Mouse (Mus musculus): ENCODE results near the gene Gorasp2. TPM values are rescaled to one million over a fixed set of nuclear protein-coding genes. Genes with fewer than 3 reads are reported as not detected.

Gene Gorasp2
- polyA plus RNA-seq, 1 experiment from 2014 or later: 147 TPM

DNA sequence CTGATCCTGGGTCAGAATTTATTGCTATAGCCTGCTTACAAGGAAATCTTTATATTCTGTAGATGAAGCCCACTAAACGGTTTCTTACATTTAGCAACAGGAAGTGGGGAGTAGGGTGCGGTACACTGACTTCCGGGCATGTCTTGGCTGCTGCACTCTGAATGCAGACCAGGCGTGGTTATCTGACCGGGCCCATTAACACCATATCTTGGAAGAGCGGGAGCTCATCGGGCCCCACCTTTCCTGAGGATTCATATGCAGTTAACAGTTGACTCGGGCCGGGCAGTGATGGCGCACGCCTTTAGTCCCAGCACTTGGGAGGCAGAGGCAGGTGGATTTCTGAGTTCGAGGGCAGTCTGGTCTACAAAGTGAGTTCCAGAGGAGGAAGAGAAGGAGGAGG is 33.0 kb upstream of the Gorasp2 start:
- no peak for ATAC-seq (ENCODE audit: low FRiP score)
- no peak overlapping the region for H3K27ac ChIP-seq (ENCODE audit: low read depth, low read length)
- no peak overlapping the region for H3K9ac ChIP-seq (ENCODE audit: low read depth, low read length)
- H3K4me1 ChIP-seq (replicated peaks; ENCODE audit: control insufficient read depth, insufficient read depth, low read length): no peaks in the 10 kb centered on the region
- H3K4me2 ChIP-seq (replicated peaks; ENCODE audit: low read depth, low read length): no peak overlapping the region
- no peak overlapping the region for H3K4me3 ChIP-seq (ENCODE audit: low read depth, low read length)
- no peaks in the 10 kb centered on the region for H3K27me3 ChIP-seq (ENCODE audit: control insufficient read depth, insufficient read depth, low read length)
- H3K9me3 ChIP-seq (ENCODE audit: control insufficient read depth, low read length): no peaks in the 10 kb centered on the region
- no peaks in the 10 kb centered on the region for H3K36me3 ChIP-seq (ENCODE audit: control insufficient read depth, insufficient read depth, low read length)
- WGBS: 94% methylated on average over 12 of the region's 12 CpGs
- DNase-seq (ENCODE audit: low spot score): no peak

- H3K4me1 ChIP-seq (replicated peaks; ENCODE audit: control insufficient read depth, insufficient read depth, low read length): no peaks in the 10 kb centered on the region
- 24% methylated on average over 10 of the region's 10 CpGs for WGBS
- H3K36me3 ChIP-seq (ENCODE audit: control insufficient read depth, insufficient read depth, low read length): no peaks in the 10 kb centered on the region
- H3K9ac ChIP-seq (ENCODE audit: low read depth, low read length): no peak overlapping the region
- no peak overlapping the region for H3K4me3 ChIP-seq (ENCODE audit: low read depth, low read length)
- H3K9me3 ChIP-seq (ENCODE audit: control insufficient read depth, low read length): no peaks in the 10 kb centered on the region
- ATAC-seq (ENCODE audit: low FRiP score) (peak; percentile 53; the same call in 1 of the 2 replicates), DNase-seq (ENCODE audit: low spot score) (peak; percentile 47)
- H3K27ac ChIP-seq (ENCODE audit: low read depth, low read length): no peak overlapping the region; the same call in 1 of the 2 replicates
- 0 out of 2 replicates have a peak overlapping the region, but pooled peaks have one; percentile 14 for H3K4me2 ChIP-seq (replicated peaks; ENCODE audit: low read depth, low read length)
- no peaks in the 10 kb centered on the region for H3K27me3 ChIP-seq (ENCODE audit: control insufficient read depth, insufficient read depth, low read length)
These were observed 32.0 kb upstream of the Gorasp2 start for GRCm38 (mm10) chr2:70629339-70629761.

DNA sequence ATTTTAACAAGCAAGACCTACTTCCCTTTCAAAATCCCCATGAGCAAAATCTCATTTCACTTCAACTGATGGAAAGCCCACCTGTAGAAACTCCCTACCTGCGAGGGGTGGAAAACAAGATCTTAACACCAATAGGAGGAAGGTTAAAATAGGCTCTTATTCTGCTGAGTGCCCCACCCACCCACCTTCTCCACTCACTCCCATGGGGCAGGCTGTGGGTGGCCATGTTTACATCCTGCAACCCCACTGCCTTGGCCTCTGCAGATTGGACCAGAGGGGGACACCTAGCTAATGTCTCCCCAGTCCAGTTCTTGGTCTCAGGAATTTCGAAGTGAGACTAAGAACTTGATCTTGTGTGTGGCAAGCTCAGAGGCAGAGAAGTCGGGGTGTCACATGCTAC is 31.5 kb upstream of the Gorasp2 start:
- Histone ChIP-seq H3K9me3 (ENCODE audit: control insufficient read depth, low read length) (no peaks in the 10 kb centered on the region), H3K4me3 (ENCODE audit: low read depth, low read length) (no peak overlapping the region), H3K27ac (ENCODE audit: low read depth, low read length) (no peak overlapping the region), H3K27me3 (ENCODE audit: control insufficient read depth, insufficient read depth, low read length) (no peaks in the 10 kb centered on the region), H3K36me3 (ENCODE audit: control insufficient read depth, insufficient read depth, low read length) (no peaks in the 10 kb centered on the region), H3K9ac (ENCODE audit: low read depth, low read length) (no peak overlapping the region), H3K4me2 (replicated peaks; ENCODE audit: low read depth, low read length) (no peak overlapping the region), H3K4me1 (replicated peaks; ENCODE audit: control insufficient read depth, insufficient read depth, low read length) (no peaks in the 10 kb centered on the region)
- WGBS: 68% methylated on average over 3 of the region's 3 CpGs
- DNase-seq (ENCODE audit: low spot score): no peak
- no peak for ATAC-seq (ENCODE audit: low FRiP score)

GRCm38 (mm10) chr2:70631321-70631720 is 30.1 kb upstream of the Gorasp2 start:
- Histone ChIP-seq H3K27me3 (ENCODE audit: control insufficient read depth, insufficient read depth, low read length) (no peaks in the 10 kb centered on the region), H3K4me3 (ENCODE audit: low read depth, low read length) (no peak overlapping the region), H3K4me2 (replicated peaks; ENCODE audit: low read depth, low read length) (no peak overlapping the region), H3K9me3 (ENCODE audit: control insufficient read depth, low read length) (no peaks in the 10 kb centered on the region), H3K27ac (ENCODE audit: low read depth, low read length) (no peak overlapping the region), H3K36me3 (ENCODE audit: control insufficient read depth, insufficient read depth, low read length) (no peaks in the 10 kb centered on the region), H3K4me1 (replicated peaks; ENCODE audit: control insufficient read depth, insufficient read depth, low read length) (no peaks in the 10 kb centered on the region), H3K9ac (ENCODE audit: low read depth, low read length) (no peak overlapping the region)
- 76% methylated on average over 1 of the region's 1 CpGs for WGBS
- ATAC-seq (ENCODE audit: low FRiP score) (no peak), DNase-seq (ENCODE audit: low spot score) (no peak)

GRCm38 (mm10) chr2:70632412-70632811 is 29.0 kb upstream of the Gorasp2 start:
- Histone ChIP-seq H3K27ac (ENCODE audit: low read depth, low read length) (no peak overlapping the region), H3K4me1 (replicated peaks; ENCODE audit: control insufficient read depth, insufficient read depth, low read length) (no peaks in the 10 kb centered on the region), H3K9me3 (ENCODE audit: control insufficient read depth, low read length) (no peaks in the 10 kb centered on the region), H3K4me3 (ENCODE audit: low read depth, low read length) (no peak overlapping the region), H3K27me3 (ENCODE audit: control insufficient read depth, insufficient read depth, low read length) (no peaks in the 10 kb centered on the region), H3K4me2 (replicated peaks; ENCODE audit: low read depth, low read length) (no peak overlapping the region), H3K9ac (ENCODE audit: low read depth, low read length) (no peak overlapping the region), H3K36me3 (ENCODE audit: control insufficient read depth, insufficient read depth, low read length) (no peaks in the 10 kb centered on the region)
- DNase-seq (ENCODE audit: low spot score): no peak
- ATAC-seq (ENCODE audit: low FRiP score): no peak
- 80% methylated on average over 1 of the region's 1 CpGs for WGBS

- H3K4me1 ChIP-seq (replicated peaks; ENCODE audit: control insufficient read depth, insufficient read depth, low read length): no peaks in the 10 kb centered on the region
- H3K27me3 ChIP-seq (ENCODE audit: control insufficient read depth, insufficient read depth, low read length): no peaks in the 10 kb centered on the region
- no peaks in the 10 kb centered on the region for H3K36me3 ChIP-seq (ENCODE audit: control insufficient read depth, insufficient read depth, low read length)
- WGBS: 86% methylated on average over 5 of the region's 5 CpGs
- no peak overlapping the region for H3K4me2 ChIP-seq (replicated peaks; ENCODE audit: low read depth, low read length)
- no peak overlapping the region for H3K4me3 ChIP-seq (ENCODE audit: low read depth, low read length)
- no peaks in the 10 kb centered on the region for H3K9me3 ChIP-seq (ENCODE audit: control insufficient read depth, low read length)
- no peak overlapping the region for H3K27ac ChIP-seq (ENCODE audit: low read depth, low read length)
- DNase-seq (ENCODE audit: low spot score) (no peak), ATAC-seq (ENCODE audit: low FRiP score) (no peak)
- no peak overlapping the region for H3K9ac ChIP-seq (ENCODE audit: low read depth, low read length)
These were observed 27.2 kb upstream of the Gorasp2 start for GRCm38 (mm10) chr2:70634028-70634690.

DNA sequence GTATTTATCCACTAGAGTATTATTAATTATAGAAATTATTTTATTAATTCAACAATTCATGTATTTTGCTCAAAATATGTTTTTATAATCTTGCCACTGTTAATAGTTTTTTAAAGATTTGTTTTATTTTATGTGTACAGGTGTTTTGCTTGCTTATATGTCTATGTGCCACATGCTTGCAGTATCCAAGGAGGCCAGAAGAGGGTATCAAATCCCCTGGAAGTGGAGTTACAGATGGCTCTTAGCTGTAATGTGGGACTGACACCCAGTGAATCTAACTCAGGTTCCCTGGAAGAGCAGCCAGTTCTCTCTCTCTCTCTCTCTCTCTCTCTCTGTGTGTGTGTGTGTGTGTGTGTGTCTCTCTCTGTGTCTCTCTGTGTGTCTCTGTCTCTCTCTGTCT is 20.4 kb upstream of the Gorasp2 start:
- H3K9ac ChIP-seq (ENCODE audit: low read depth, low read length): no peak overlapping the region
- H3K27me3 ChIP-seq (ENCODE audit: control insufficient read depth, insufficient read depth, low read length): no peaks in the 10 kb centered on the region
- H3K36me3 ChIP-seq (ENCODE audit: control insufficient read depth, insufficient read depth, low read length): no peaks in the 10 kb centered on the region
- H3K4me1 ChIP-seq (replicated peaks; ENCODE audit: control insufficient read depth, insufficient read depth, low read length): no peaks in the 10 kb centered on the region
- ATAC-seq (ENCODE audit: low FRiP score): no peak
- no peak for DNase-seq (ENCODE audit: low spot score)
- H3K27ac ChIP-seq (ENCODE audit: low read depth, low read length): no peak overlapping the region
- H3K9me3 ChIP-seq (ENCODE audit: control insufficient read depth, low read length): no peaks in the 10 kb centered on the region
- H3K4me3 ChIP-seq (ENCODE audit: low read depth, low read length): no peak overlapping the region
- no peak overlapping the region for H3K4me2 ChIP-seq (replicated peaks; ENCODE audit: low read depth, low read length)

GRCm38 (mm10) chr2:70642971-70643565 is 18.3 kb upstream of the Gorasp2 start:
- ATAC-seq (ENCODE audit: low FRiP score) (no peak), DNase-seq (ENCODE audit: low spot score) (no peak)
- H3K9ac ChIP-seq (ENCODE audit: low read depth, low read length): no peak overlapping the region
- no peaks in the 10 kb centered on the region for H3K27me3 ChIP-seq (ENCODE audit: control insufficient read depth, insufficient read depth, low read length)
- no peak overlapping the region for H3K27ac ChIP-seq (ENCODE audit: low read depth, low read length)
- no peaks in the 10 kb centered on the region for H3K9me3 ChIP-seq (ENCODE audit: control insufficient read depth, low read length)
- WGBS: 64% methylated on average over 16 of the region's 16 CpGs
- H3K4me3 ChIP-seq (ENCODE audit: low read depth, low read length): no peak overlapping the region
- no peaks in the 10 kb centered on the region for H3K4me1 ChIP-seq (replicated peaks; ENCODE audit: control insufficient read depth, insufficient read depth, low read length)
- H3K4me2 ChIP-seq (replicated peaks; ENCODE audit: low read depth, low read length): no peak overlapping the region
- no peaks in the 10 kb centered on the region for H3K36me3 ChIP-seq (ENCODE audit: control insufficient read depth, insufficient read depth, low read length)

- Histone ChIP-seq H3K27me3 (ENCODE audit: control insufficient read depth, insufficient read depth, low read length) (no peaks in the 10 kb centered on the region), H3K9me3 (ENCODE audit: control insufficient read depth, low read length) (no peaks in the 10 kb centered on the region), H3K4me3 (ENCODE audit: low read depth, low read length) (no peak overlapping the region), H3K4me1 (replicated peaks; ENCODE audit: control insufficient read depth, insufficient read depth, low read length) (no peaks in the 10 kb centered on the region), H3K4me2 (replicated peaks; ENCODE audit: low read depth, low read length) (no peak overlapping the region), H3K27ac (ENCODE audit: low read depth, low read length) (no peak overlapping the region), H3K36me3 (ENCODE audit: control insufficient read depth, insufficient read depth, low read length) (no peaks in the 10 kb centered on the region), H3K9ac (ENCODE audit: low read depth, low read length) (no peak overlapping the region)
- 85% methylated on average over 6 of the region's 6 CpGs for whole genome bisulfite sequencing
- DNase-seq (ENCODE audit: low spot score) (no peak), ATAC-seq (ENCODE audit: low FRiP score) (no peak)
These were observed 16.1 kb upstream of the Gorasp2 start for GRCm38 (mm10) chr2:70645266-70645780.

Measured in hindbrain, embryonic 11.5 days (tissue).